Mouse (Mus musculus): ENCODE data around the gene Thrap3. TPM values are rescaled to one million over a fixed set of nuclear protein-coding genes. Genes with fewer than 3 reads are reported as not detected.
A peak's percentile ranks its signal among the peaks of the same experiment; 100 is the strongest.

Thrap3 gene
- polyA plus RNA-seq, 1 experiment from 2014 or later = 263 TPM

GRCm38 (mm10) chr4:126150297-126150948 lies 52.1 kb downstream of the Thrap3 start:
- Histone ChIP-seq H3K4me1 (replicated peaks; ENCODE audit: control insufficient read depth, insufficient read depth, low read length) (peaks cover 7% of the 10 kb centered on the region), H3K36me3 (ENCODE audit: control insufficient read depth, insufficient read depth, low read length) (no peaks in the 10 kb centered on the region), H3K9me3 (ENCODE audit: control insufficient read depth, low read length) (no peaks in the 10 kb centered on the region), H3K9ac (ENCODE audit: low read length) (no peak overlapping the region), H3K4me3 (ENCODE audit: low read depth, low read length) (no peak overlapping the region), H3K27me3 (ENCODE audit: control insufficient read depth, insufficient read depth, low read length) (peaks cover 28% of the 10 kb centered on the region), H3K27ac (ENCODE audit: low read depth, low read length) (no peak overlapping the region), H3K4me2 (ENCODE audit: low read depth, low read length, severe bottlenecking) (0 out of 2 replicates have a peak overlapping the region, but pooled peaks have one; percentile 24)
- DNase-seq (ENCODE audit: low spot score) (peak; percentile 73), ATAC-seq (replicated peaks; ENCODE audit: low FRiP score) (peak; percentile 35; the same call in 1 of the 2 replicates)
- WGBS = 55% methylated on average over 16 of the region's 16 CpGs

- Histone ChIP-seq H3K4me1 (replicated peaks; ENCODE audit: control insufficient read depth, insufficient read depth, low read length) (peaks cover 7% of the 10 kb centered on the region), H3K9ac (ENCODE audit: low read length) (no peak overlapping the region), H3K9me3 (ENCODE audit: control insufficient read depth, low read length) (no peaks in the 10 kb centered on the region), H3K4me2 (ENCODE audit: low read depth, low read length, severe bottlenecking) (peak overlapping the region; percentile 71; the same call in 1 of the 2 replicates), H3K36me3 (ENCODE audit: control insufficient read depth, insufficient read depth, low read length) (no peaks in the 10 kb centered on the region), H3K4me3 (ENCODE audit: low read depth, low read length) (no peak overlapping the region; the same call in 1 of the 2 replicates), H3K27me3 (ENCODE audit: control insufficient read depth, insufficient read depth, low read length) (peaks cover 28% of the 10 kb centered on the region), H3K27ac (ENCODE audit: low read depth, low read length) (no peak overlapping the region)
- DNase-seq (ENCODE audit: low spot score) (no peak), ATAC-seq (replicated peaks; ENCODE audit: low FRiP score) (no peak)
- WGBS = 60% methylated on average over 10 of the region's 10 CpGs
These were observed 52.8 kb downstream of the Thrap3 start for GRCm38 (mm10) chr4:126149798-126150197.

GRCm38 (mm10) chr4:126149041-126149676 lies 53.4 kb downstream of the Thrap3 start:
- no peak for DNase-seq (ENCODE audit: low spot score)
- peak overlapping the region; percentile 71 for H3K4me2 ChIP-seq (ENCODE audit: low read depth, low read length, severe bottlenecking)
- peak overlapping the region; percentile 44 for H3K4me3 ChIP-seq (ENCODE audit: low read depth, low read length)
- peaks cover 7% of the 10 kb centered on the region for H3K4me1 ChIP-seq (replicated peaks; ENCODE audit: control insufficient read depth, insufficient read depth, low read length)
- no peak overlapping the region for H3K27ac ChIP-seq (ENCODE audit: low read depth, low read length)
- no peaks in the 10 kb centered on the region for H3K9me3 ChIP-seq (ENCODE audit: control insufficient read depth, low read length)
- no peak; the same call in 1 of the 2 replicates for ATAC-seq (replicated peaks; ENCODE audit: low FRiP score)
- peaks cover 28% of the 10 kb centered on the region for H3K27me3 ChIP-seq (ENCODE audit: control insufficient read depth, insufficient read depth, low read length)
- 21% methylated on average over 42 of the region's 42 CpGs for WGBS
- no peaks in the 10 kb centered on the region for H3K36me3 ChIP-seq (ENCODE audit: control insufficient read depth, insufficient read depth, low read length)
- peak overlapping the region; percentile 52; the same call in 1 of the 2 replicates for H3K9ac ChIP-seq (ENCODE audit: low read length)

GRCm38 (mm10) chr4:126148161-126148961 lies 54.2 kb downstream of the Thrap3 start:
- peaks cover 7% of the 10 kb centered on the region for H3K4me1 ChIP-seq (replicated peaks; ENCODE audit: control insufficient read depth, insufficient read depth, low read length)
- peaks cover 28% of the 10 kb centered on the region for H3K27me3 ChIP-seq (ENCODE audit: control insufficient read depth, insufficient read depth, low read length)
- peak overlapping the region; percentile 44 for H3K4me3 ChIP-seq (ENCODE audit: low read depth, low read length)
- peak overlapping the region; percentile 52 for H3K9ac ChIP-seq (ENCODE audit: low read length)
- ATAC-seq (replicated peaks; ENCODE audit: low FRiP score) (peak; percentile 25; the same call in 1 of the 2 replicates), DNase-seq (ENCODE audit: low spot score) (peak; percentile 75)
- no peaks in the 10 kb centered on the region for H3K36me3 ChIP-seq (ENCODE audit: control insufficient read depth, insufficient read depth, low read length)
- H3K9me3 ChIP-seq (ENCODE audit: control insufficient read depth, low read length) = no peaks in the 10 kb centered on the region
- 1% methylated on average over 63 of the region's 67 CpGs for WGBS
- H3K27ac ChIP-seq (ENCODE audit: low read depth, low read length) = no peak overlapping the region
- peak overlapping the region; percentile 71 for H3K4me2 ChIP-seq (ENCODE audit: low read depth, low read length, severe bottlenecking)

GRCm38 (mm10) chr4:126147533-126148160 lies 54.9 kb downstream of the Thrap3 start, which contains the start of gene Eva1b:
Eva1b (plus strand) TSS chr4:126147744.
- WGBS = 2% methylated on average over 24 of the region's 24 CpGs

DNA sequence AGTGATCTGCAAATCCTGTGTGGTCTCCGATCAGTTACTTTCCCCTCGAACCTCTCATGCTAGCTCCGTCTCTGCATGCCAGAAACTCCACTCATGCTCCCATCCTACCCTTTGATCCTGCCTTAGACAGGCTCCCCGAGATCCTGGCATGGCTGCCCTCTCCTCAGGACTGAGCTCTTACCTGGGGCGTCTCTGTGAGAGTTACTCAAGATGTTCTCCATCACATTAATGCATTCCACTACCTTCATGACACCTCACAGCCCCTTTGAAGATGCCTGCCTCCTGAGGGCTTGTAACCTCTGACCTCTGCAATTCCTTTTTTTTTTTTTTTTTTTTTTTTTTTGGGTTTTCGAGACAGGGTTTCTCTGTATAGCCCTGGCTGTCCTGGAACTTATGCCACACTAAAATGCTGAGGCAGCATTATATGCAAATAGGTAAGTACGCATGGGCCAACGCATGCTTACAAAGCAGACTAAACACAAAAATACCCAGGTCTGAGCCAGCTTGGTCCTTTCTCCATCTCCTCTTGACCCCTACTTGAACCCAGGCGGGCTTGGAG lies 55.5 kb downstream of the Thrap3 start:
- H3K27ac ChIP-seq (ENCODE audit: low read depth, low read length) = no peak overlapping the region

More at GRCm38 (mm10) chr4:126147533-126148160, 54.9 kb downstream of the Thrap3 start, which contains the start of gene Eva1b:
- ATAC-seq (replicated peaks; ENCODE audit: low FRiP score) (peak; percentile 22; the same call in 1 of the 2 replicates), DNase-seq (ENCODE audit: low spot score) (peak; percentile 73)
- H3K9ac ChIP-seq (ENCODE audit: low read length) = peak within 1 kb of the TSS; percentile 52
- H3K4me2 ChIP-seq (ENCODE audit: low read depth, low read length, severe bottlenecking) = peak within 1 kb of the TSS; percentile 71
- H3K4me3 ChIP-seq (ENCODE audit: low read depth, low read length) = peak within 1 kb of the TSS; percentile 44
- no peaks in the 10 kb centered on the region for H3K9me3 ChIP-seq (ENCODE audit: control insufficient read depth, low read length)
- H3K27ac ChIP-seq (ENCODE audit: low read depth, low read length) = no peak within 1 kb of the TSS
- H3K27me3 ChIP-seq (ENCODE audit: control insufficient read depth, insufficient read depth, low read length) = peaks cover 28% of the 10 kb centered on the region
- H3K4me1 ChIP-seq (replicated peaks; ENCODE audit: control insufficient read depth, insufficient read depth, low read length) = peaks cover 7% of the 10 kb centered on the region
- no peaks in the 10 kb centered on the region for H3K36me3 ChIP-seq (ENCODE audit: control insufficient read depth, insufficient read depth, low read length)

DNA sequence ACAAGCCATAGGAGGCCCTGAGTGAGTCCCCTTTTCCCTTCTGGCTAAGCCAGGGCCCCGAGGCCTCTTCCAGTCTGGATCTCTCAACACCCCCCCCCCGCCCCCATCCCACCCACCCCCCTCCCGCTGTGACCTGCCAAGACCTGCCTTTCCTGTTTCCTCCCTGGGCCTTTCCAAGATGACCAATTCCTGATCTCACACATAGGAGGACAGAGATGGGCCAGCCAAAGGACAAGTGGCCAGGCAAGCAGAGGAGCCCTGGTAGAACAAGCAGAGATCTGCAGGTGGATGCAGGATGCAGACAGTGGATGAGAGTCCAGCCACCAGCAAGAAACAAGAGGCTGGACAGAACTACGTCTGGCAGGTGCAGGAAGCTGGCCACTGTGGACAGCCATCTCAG lies 57.2 kb downstream of the Thrap3 start:
- Histone ChIP-seq H3K4me2 (ENCODE audit: low read depth, low read length, severe bottlenecking) (no peak overlapping the region), H3K27ac (ENCODE audit: low read depth, low read length) (no peak overlapping the region), H3K36me3 (ENCODE audit: control insufficient read depth, insufficient read depth, low read length) (no peaks in the 10 kb centered on the region), H3K4me3 (ENCODE audit: low read depth, low read length) (no peak overlapping the region), H3K27me3 (ENCODE audit: control insufficient read depth, insufficient read depth, low read length) (peaks cover 28% of the 10 kb centered on the region), H3K9ac (ENCODE audit: low read length) (no peak overlapping the region), H3K4me1 (replicated peaks; ENCODE audit: control insufficient read depth, insufficient read depth, low read length) (peaks cover 7% of the 10 kb centered on the region), H3K9me3 (ENCODE audit: control insufficient read depth, low read length) (no peaks in the 10 kb centered on the region)
- ATAC-seq (replicated peaks; ENCODE audit: low FRiP score) = no peak
- 57% methylated on average over 4 of the region's 4 CpGs for WGBS
- no peak for DNase-seq (ENCODE audit: low spot score)

More for the DNA sequence above, 55.5 kb downstream of the Thrap3 start:
- Histone ChIP-seq H3K27me3 (ENCODE audit: control insufficient read depth, insufficient read depth, low read length) (peaks cover 28% of the 10 kb centered on the region), H3K9ac (ENCODE audit: low read length) (no peak overlapping the region), H3K4me3 (ENCODE audit: low read depth, low read length) (no peak overlapping the region), H3K36me3 (ENCODE audit: control insufficient read depth, insufficient read depth, low read length) (no peaks in the 10 kb centered on the region), H3K4me2 (ENCODE audit: low read depth, low read length, severe bottlenecking) (no peak overlapping the region), H3K4me1 (replicated peaks; ENCODE audit: control insufficient read depth, insufficient read depth, low read length) (peaks cover 7% of the 10 kb centered on the region), H3K9me3 (ENCODE audit: control insufficient read depth, low read length) (no peaks in the 10 kb centered on the region)
- ATAC-seq (replicated peaks; ENCODE audit: low FRiP score) = peak; percentile 6; the same call in 1 of the 2 replicates
- WGBS = 61% methylated on average over 9 of the region's 9 CpGs
- DNase-seq (ENCODE audit: low spot score) = no peak

Data from forebrain, embryonic 11.5 days (tissue).